Mouse (Mus musculus): ENCODE measurements around the gene Hmgxb4.

DNA sequence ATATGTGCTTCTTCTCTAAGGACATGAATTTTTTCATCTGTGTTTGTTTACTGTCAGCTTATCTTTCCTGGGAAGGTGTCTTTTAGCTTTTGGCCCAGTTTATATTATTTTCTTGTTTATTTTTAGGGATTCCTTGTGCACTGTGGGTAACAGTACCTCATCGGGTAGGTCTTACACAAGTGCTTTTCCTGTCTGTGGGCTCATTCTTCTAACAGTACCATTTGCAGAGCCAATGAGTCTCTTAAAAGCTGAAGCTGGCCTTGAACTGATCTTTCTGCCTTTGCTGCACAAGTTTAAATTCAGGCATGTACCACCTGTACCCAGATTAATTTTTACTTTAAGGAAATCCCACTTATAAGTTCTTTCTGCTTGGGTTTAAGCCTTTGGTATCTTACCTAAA lies 23.3 kb downstream of the Hmgxb4 start:
- no peak for TF ChIP-seq CTCF (IDR thresholded peaks at IDR 0.05; ENCODE audit: borderline replicate concordance, control insufficient read depth, extremely low read depth, insufficient read depth, low read length, poor library complexity)
- TF ChIP-seq POLR2A (IDR thresholded peaks at IDR 0.05; ENCODE audit: control insufficient read depth, extremely low read depth, insufficient read depth, low read length, poor library complexity) = no peak

Measured in thymus, adult 2 months (tissue).